17 mouse cellular contexts compared by ENCODE assay signal in the genomic region with DNA sequence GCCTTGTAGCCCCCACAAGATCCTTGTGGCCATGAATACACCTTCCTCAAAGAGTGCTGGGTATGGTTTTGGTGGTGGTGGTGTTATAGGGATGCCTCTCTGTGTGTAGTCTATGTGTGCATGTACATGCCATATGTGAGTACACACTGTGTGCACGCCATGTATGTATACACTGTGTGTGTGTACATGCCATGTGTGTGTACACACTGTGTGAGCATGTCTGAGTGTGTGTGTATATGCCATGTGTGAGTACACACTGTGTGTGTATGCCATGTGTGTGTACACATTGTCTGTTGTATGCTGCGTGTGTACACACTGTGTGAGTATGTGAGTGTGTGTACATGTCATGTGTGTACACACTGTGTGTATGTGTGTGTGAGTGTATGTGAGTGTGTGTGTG. TPM values are rescaled to one million over a fixed set of nuclear protein-coding genes. Genes with fewer than 3 reads are reported as not detected.
DNase-seq lines count a peak whose midpoint lies in the region; ATAC-seq and TF ChIP-seq lines count a peak whose summit lies in the region.
"Had no signal": no experiment of that assay in that cellular context is flagged by ENCODE, and none has a peak within 500 bp of the region (broad histone marks: within the 10 kb centered on the region; RNA-seq: fewer than 3 reads in every experiment).

No protein-coding gene starts in this region.

- H3K36me3 ChIP-seq in kidney, embryonic 16.5 days (ENCODE audit: insufficient read depth, low read length), result no peaks in the 10 kb centered on the region
- H3K36me3 ChIP-seq in kidney, adult 2 months (ENCODE audit: control insufficient read depth, insufficient read depth, low read length), result no peaks in the 10 kb centered on the region
- H3K36me3 ChIP-seq in hindbrain, embryonic 12.5 days, result no peaks in the 10 kb centered on the region
- H3K36me3 ChIP-seq in hindbrain, embryonic 16.5 days (ENCODE audit: control insufficient read depth, insufficient read depth, low read length), result no peaks in the 10 kb centered on the region
- no peaks in the 10 kb centered on the region for H3K36me3 ChIP-seq in neural tube, embryonic 14.5 days (ENCODE audit: control insufficient read depth, insufficient read depth, low read length)
- H3K36me3 ChIP-seq: heart, embryonic 10.5 days; liver, embryonic 13.5 days; lung, embryonic 15.5 days had no signal

- TF ChIP-seq CTCF in kidney, adult 2 months (conservative IDR thresholded peaks at IDR 0.05; ENCODE audit: insufficient read depth, insufficient read length, low read depth, low read length), result no peak

- H3K27ac ChIP-seq in kidney, embryonic 16.5 days (ENCODE audit: low read length), result no peak overlapping the region
- no peak overlapping the region for H3K27ac ChIP-seq in kidney, adult 2 months (ENCODE audit: insufficient read depth, low read depth, low read length)
- H3K27ac ChIP-seq in hindbrain, embryonic 12.5 days, result 0 out of 2 replicates have a peak overlapping the region, but pooled peaks have one; percentile 66
- H3K27ac ChIP-seq in hindbrain, embryonic 16.5 days (ENCODE audit: low read depth, low read length), result no peak overlapping the region
- H3K27ac ChIP-seq in neural tube, embryonic 14.5 days (ENCODE audit: low read depth, low read length), result peak overlapping the region; percentile 58
- H3K27ac ChIP-seq: heart, embryonic 10.5 days; kidney, postnatal 0 days; left cerebral cortex, adult 2 months; liver, embryonic 13.5 days; lung, embryonic 15.5 days; stomach, postnatal 0 days had no signal

- no peaks in the 10 kb centered on the region for H3K27me3 ChIP-seq in kidney, embryonic 16.5 days (ENCODE audit: insufficient read depth, low read length)
- H3K27me3 ChIP-seq in kidney, adult 2 months (replicated peaks; ENCODE audit: control insufficient read depth, insufficient read depth, low read length), result no peaks in the 10 kb centered on the region
- H3K27me3 ChIP-seq in hindbrain, embryonic 12.5 days, result no peaks in the 10 kb centered on the region
- no peaks in the 10 kb centered on the region for H3K27me3 ChIP-seq in hindbrain, embryonic 16.5 days (replicated peaks; ENCODE audit: control insufficient read depth, insufficient read depth, low read length)
- H3K27me3 ChIP-seq in neural tube, embryonic 14.5 days (ENCODE audit: control insufficient read depth, insufficient read depth, low read length), result no peaks in the 10 kb centered on the region
- H3K27me3 ChIP-seq: liver, embryonic 13.5 days; lung, embryonic 15.5 days had no signal

- H3K9me3 ChIP-seq in kidney, embryonic 16.5 days (ENCODE audit: low read length), result peaks cover 5% of the 10 kb centered on the region; the same call in 1 of the 2 replicates
- H3K9me3 ChIP-seq in hindbrain, embryonic 12.5 days (replicated peaks), result peaks cover 3% of the 10 kb centered on the region; the same call in 1 of the 2 replicates
- no peaks in the 10 kb centered on the region; the same call in 1 of the 2 replicates for H3K9me3 ChIP-seq in hindbrain, embryonic 16.5 days (ENCODE audit: control insufficient read depth, low read length)
- H3K9me3 ChIP-seq in neural tube, embryonic 14.5 days (ENCODE audit: control insufficient read depth, low read length), result no peaks in the 10 kb centered on the region
- H3K9me3 ChIP-seq: lung, embryonic 15.5 days had no signal

- TF ChIP-seq POLR2A in kidney, adult 2 months (IDR thresholded peaks at IDR 0.05; ENCODE audit: low read depth, low read length), result no peak

- H3K4me3 ChIP-seq in kidney, embryonic 16.5 days (ENCODE audit: low read length), result no peak overlapping the region
- H3K4me3 ChIP-seq in kidney, adult 2 months (ENCODE audit: insufficient read depth, low read depth, low read length), result no peak overlapping the region
- no peak overlapping the region for H3K4me3 ChIP-seq in hindbrain, embryonic 12.5 days
- H3K4me3 ChIP-seq in hindbrain, embryonic 16.5 days (ENCODE audit: low read length), result no peak overlapping the region
- no peak overlapping the region for H3K4me3 ChIP-seq in neural tube, embryonic 14.5 days (ENCODE audit: low read depth, low read length)
- H3K4me3 ChIP-seq: heart, embryonic 10.5 days; left cerebral cortex, adult 2 months; liver, embryonic 13.5 days; lung, embryonic 15.5 days; myocyte had no signal

- 95% methylated on average over 2 of the region's 2 CpGs for WGBS in kidney, embryonic 16.5 days
- WGBS in kidney, adult 2 months, result 94% methylated on average over 2 of the region's 2 CpGs
- WGBS in hindbrain, embryonic 12.5 days, result 92% methylated on average over 2 of the region's 2 CpGs
- 85% methylated on average over 2 of the region's 2 CpGs for WGBS in hindbrain, embryonic 16.5 days
- WGBS in neural tube, embryonic 14.5 days, result 93% methylated on average over 2 of the region's 2 CpGs

- no peak overlapping the region for H3K4me2 ChIP-seq in kidney, embryonic 16.5 days (replicated peaks; ENCODE audit: low read depth, low read length)
- H3K4me2 ChIP-seq in hindbrain, embryonic 12.5 days (replicated peaks), result no peak overlapping the region
- no peak overlapping the region for H3K4me2 ChIP-seq in hindbrain, embryonic 16.5 days (ENCODE audit: low read length)
- H3K4me2 ChIP-seq in neural tube, embryonic 14.5 days (ENCODE audit: low read depth, low read length), result no peak overlapping the region
- H3K4me2 ChIP-seq: liver, embryonic 13.5 days; lung, embryonic 15.5 days had no signal

- no peak for DNase-seq in kidney, adult 2 months
- no peak for DNase-seq in embryo, embryonic 10 days (ENCODE audit: low spot score)
- no peak for DNase-seq in kidney, postnatal 4 days
- DNase-seq: heart, postnatal 14 days; liver, embryonic 13.5 days had no signal

- H3K4me1 ChIP-seq in kidney, embryonic 16.5 days (ENCODE audit: insufficient read depth, low read length), result 0 out of 2 replicates have a peak, but pooled peaks cover 7% of the 10 kb centered on the region
- H3K4me1 ChIP-seq in kidney, adult 2 months (ENCODE audit: control insufficient read depth, insufficient read depth, low read length), result no peaks in the 10 kb centered on the region
- peaks cover 29% of the 10 kb centered on the region for H3K4me1 ChIP-seq in hindbrain, embryonic 12.5 days
- H3K4me1 ChIP-seq in hindbrain, embryonic 16.5 days (ENCODE audit: control insufficient read depth, insufficient read depth, low read depth, low read length), result peaks cover 21% of the 10 kb centered on the region
- peaks cover 22% of the 10 kb centered on the region; the same call in 1 of the 2 replicates for H3K4me1 ChIP-seq in neural tube, embryonic 14.5 days (ENCODE audit: control insufficient read depth, insufficient read depth, low read length)
- H3K4me1 ChIP-seq: liver, embryonic 13.5 days had no signal

- no peak overlapping the region for H3K9ac ChIP-seq in kidney, embryonic 16.5 days (replicated peaks; ENCODE audit: low read length)
- H3K9ac ChIP-seq in hindbrain, embryonic 12.5 days, result no peak overlapping the region
- no peak overlapping the region for H3K9ac ChIP-seq in hindbrain, embryonic 16.5 days (ENCODE audit: low read depth, low read length)
- no peak overlapping the region for H3K9ac ChIP-seq in neural tube, embryonic 14.5 days (replicated peaks; ENCODE audit: low read depth, low read length)
- H3K9ac ChIP-seq: liver, embryonic 13.5 days; lung, embryonic 15.5 days had no signal

- ATAC-seq in kidney, embryonic 16.5 days (ENCODE audit: low FRiP score, low TSS enrichment), result peak; percentile 49; the same call in 1 of the 2 replicates
- ATAC-seq in hindbrain, embryonic 12.5 days (ENCODE audit: low FRiP score), result peak; percentile 18
- ATAC-seq in hindbrain, embryonic 16.5 days, result peak; percentile 40; the same call in 1 of the 2 replicates
- peak; percentile 23; the same call in 1 of the 2 replicates for ATAC-seq in neural tube, embryonic 14.5 days (ENCODE audit: low read depth)

RNA-seq across cellular contexts. Expression of gene 1700069L16Rik, which starts 33.7 kb away (rescaled TPM):
- polyA plus RNA-seq in kidney, embryonic 16.5 days (2015; fragmentation: Nextera tagmentation; extraction: Ambion mirVana), result not detected in 2 replicates
- not detected in 2 replicates for polyA plus RNA-seq in kidney, adult 2 months (2012; rRNA removed)
- not detected in 2 replicates for polyA plus RNA-seq in hindbrain, embryonic 12.5 days (2016; fragmentation: Nextera tagmentation; extraction: Ambion mirVana)
- polyA plus RNA-seq in hindbrain, embryonic 16.5 days (2015; fragmentation: Nextera tagmentation; extraction: Ambion mirVana), result not detected in 2 replicates
- polyA plus RNA-seq in neural tube, embryonic 14.5 days (2014; fragmentation: Nextera tagmentation; extraction: Ambion mirVana), result not detected in 2 replicates
- polyA plus RNA-seq: heart, embryonic 10.5 days; intestine, embryonic 14.5 days; kidney, postnatal 0 days; limb, embryonic 11.5 days; liver, embryonic 13.5 days; lung, embryonic 15.5 days; myocyte; stomach, postnatal 0 days had no signal

RNA-seq across cellular contexts. Expression of gene Cmklr1, which starts 40.6 kb away (rescaled TPM):
- 4.4 and 6.5 TPM in 2 replicates for polyA plus RNA-seq in kidney, embryonic 16.5 days (2015; fragmentation: Nextera tagmentation; extraction: Ambion mirVana)
- polyA plus RNA-seq in kidney, adult 2 months (2012; rRNA removed), result 18.2 and 19.4 TPM in 2 replicates
- polyA plus RNA-seq in hindbrain, embryonic 12.5 days (2016; fragmentation: Nextera tagmentation; extraction: Ambion mirVana), result 2.0 and 2.1 TPM in 2 replicates
- 1.2 and 1.6 TPM in 2 replicates for polyA plus RNA-seq in hindbrain, embryonic 16.5 days (2015; fragmentation: Nextera tagmentation; extraction: Ambion mirVana)
- polyA plus RNA-seq in neural tube, embryonic 14.5 days (2014; fragmentation: Nextera tagmentation; extraction: Ambion mirVana), result 0.80 and 2.2 TPM in 2 replicates

RNA-seq across cellular contexts. Expression of gene Ficd, which starts 44.7 kb away (rescaled TPM):
- 6.1 and 7.0 TPM in 2 replicates for polyA plus RNA-seq in kidney, embryonic 16.5 days (2015; fragmentation: Nextera tagmentation; extraction: Ambion mirVana)
- polyA plus RNA-seq in kidney, adult 2 months (2012; rRNA removed), result 6.7 and 7.1 TPM in 2 replicates
- polyA plus RNA-seq in hindbrain, embryonic 12.5 days (2016; fragmentation: Nextera tagmentation; extraction: Ambion mirVana), result 7.6 and 7.8 TPM in 2 replicates
- polyA plus RNA-seq in hindbrain, embryonic 16.5 days (2015; fragmentation: Nextera tagmentation; extraction: Ambion mirVana), result 10.9 and 11.1 TPM in 2 replicates
- 6.3 and 7.3 TPM in 2 replicates for polyA plus RNA-seq in neural tube, embryonic 14.5 days (2014; fragmentation: Nextera tagmentation; extraction: Ambion mirVana)

Comparison
In these comparisons a context has a peak if more than half of its experiments do, and no peak if none do; other contexts are left out.
1. H3K27ac ChIP-seq: peak in hindbrain, embryonic 12.5 days (single experiment) and neural tube, embryonic 14.5 days (single experiment); none in kidney, embryonic 16.5 days (single experiment), kidney, adult 2 months (single experiment) and hindbrain, embryonic 16.5 days (single experiment).
2. Peak in every context shown above with its lines, with median percentiles within 50 percentile points of each other: ATAC-seq.